Mouse (Mus musculus) macrophage (primary cell): Measurements from ENCODE around the gene Nrbp1. TPM values are rescaled to one million over a fixed set of nuclear protein-coding genes. Genes with fewer than 3 reads are reported as not detected.

Source experiments
- H3K27ac ChIP-seq: fragments of 350-480 bp; formaldehyde crosslinking; 2 replicates; pipeline ENCODE4 v1.9.0; 2021
- H3K36me3 ChIP-seq: fragments of 350-480 bp; formaldehyde crosslinking; 2 replicates; pipeline ENCODE4 v1.9.0; 2021; ENCODE audit errors: inconsistent target
- H3K4me3 ChIP-seq: fragments of 350-480 bp; formaldehyde crosslinking; 2 replicates; pipeline ENCODE4 v1.9.0; 2021; ENCODE audit errors: inconsistent target
- H3K79me2 ChIP-seq: fragments of 350-480 bp; formaldehyde crosslinking; 2 replicates; pipeline ENCODE4 v1.9.0; 2021; ENCODE audit errors: inconsistent target
- whole genome bisulfite sequencing: methylation state at CpG from one replicate; pipeline ENCODE4 v1.1.7; 2026; ENCODE audit warnings: inconsistent platforms; ENCODE audit not compliant: missing documents; 5-methylcytosine and 5-hydroxymethylcytosine counted together
- polyA plus RNA-seq: library from polyadenylated mRNA; stranded (reverse); fragments of 250-400 nt; gene quantifications from 3 replicates; pipeline ENCODE4 v1.2.4, GENCODE M21; 2018; ENCODE audit warnings: inconsistent platforms

Nrbp1 gene
- polyA plus RNA-seq, 1 experiment from 2014 or later: 96.8 TPM

GRCm38 (mm10) chr5:31267686-31268085 lies 27.0 kb downstream of the Nrbp1 start:
- H3K36me3 ChIP-seq: peaks cover 49% of the 10 kb centered on the region; the same call in 1 of the 2 replicates
- no peaks in the 10 kb centered on the region for H3K79me2 ChIP-seq
- no peak overlapping the region for H3K27ac ChIP-seq
- no peak overlapping the region for H3K4me3 ChIP-seq
- WGBS: 61% methylated on average over 6 of the region's 6 CpGs

- WGBS: 88% methylated on average over 6 of the region's 6 CpGs
- H3K4me3 ChIP-seq: no peak overlapping the region
- H3K36me3 ChIP-seq: 0 out of 2 replicates have a peak, but pooled peaks cover 32% of the 10 kb centered on the region
- H3K27ac ChIP-seq: no peak overlapping the region
- no peaks in the 10 kb centered on the region for H3K79me2 ChIP-seq
Observed at GRCm38 (mm10) chr5:31273018-31273417, 32.4 kb downstream of the Nrbp1 start.

GRCm38 (mm10) chr5:31279245-31279988 lies 38.8 kb downstream of the Nrbp1 start:
- WGBS: 44% methylated on average over 20 of the region's 20 CpGs
- H3K27ac ChIP-seq: no peak overlapping the region
- H3K36me3 ChIP-seq: peaks cover 57% of the 10 kb centered on the region
- H3K4me3 ChIP-seq: no peak overlapping the region
- no peaks in the 10 kb centered on the region for H3K79me2 ChIP-seq

DNA sequence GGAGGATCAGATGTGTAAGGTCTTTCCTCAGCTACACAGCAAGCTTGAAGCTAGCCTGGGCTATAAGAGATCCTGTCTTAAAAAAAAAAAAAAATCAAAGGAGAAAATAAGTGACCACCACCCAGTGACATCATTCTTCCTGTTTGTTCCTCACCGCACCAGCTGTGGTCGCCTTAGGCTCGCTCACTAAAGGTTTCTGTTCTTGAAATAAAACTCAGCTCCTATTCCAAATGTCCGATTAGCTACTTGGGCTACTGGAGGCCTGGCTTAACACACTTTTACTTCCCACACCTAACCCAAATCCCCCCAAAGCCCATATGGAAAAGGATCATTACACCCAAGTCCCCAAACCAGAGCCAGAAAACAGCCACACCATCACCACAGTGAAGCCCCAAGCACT lies 47.6 kb downstream of the Nrbp1 start:
- no peak overlapping the region for H3K4me3 ChIP-seq
- no peaks in the 10 kb centered on the region for H3K79me2 ChIP-seq
- 5% methylated on average over 4 of the region's 4 CpGs for WGBS
- H3K36me3 ChIP-seq: peaks cover 32% of the 10 kb centered on the region
- H3K27ac ChIP-seq: peak overlapping the region; percentile 51

GRCm38 (mm10) chr5:31288655-31289054 lies 48.0 kb downstream of the Nrbp1 start:
- Histone ChIP-seq H3K36me3 (peaks cover 27% of the 10 kb centered on the region), H3K27ac (peak overlapping the region; percentile 51), H3K79me2 (no peaks in the 10 kb centered on the region), H3K4me3 (no peak overlapping the region)
- 49% methylated on average over 3 of the region's 3 CpGs for WGBS

GRCm38 (mm10) chr5:31289626-31290230 lies 49.1 kb downstream of the Nrbp1 start:
- H3K4me3 ChIP-seq: peak overlapping the region; percentile 68; the same call in 1 of the 2 replicates
- H3K79me2 ChIP-seq: no peaks in the 10 kb centered on the region
- H3K27ac ChIP-seq: peak overlapping the region; percentile 51
- peaks cover 21% of the 10 kb centered on the region; the same call in 1 of the 2 replicates for H3K36me3 ChIP-seq
- 75% methylated on average over 3 of the region's 3 CpGs for WGBS

DNA sequence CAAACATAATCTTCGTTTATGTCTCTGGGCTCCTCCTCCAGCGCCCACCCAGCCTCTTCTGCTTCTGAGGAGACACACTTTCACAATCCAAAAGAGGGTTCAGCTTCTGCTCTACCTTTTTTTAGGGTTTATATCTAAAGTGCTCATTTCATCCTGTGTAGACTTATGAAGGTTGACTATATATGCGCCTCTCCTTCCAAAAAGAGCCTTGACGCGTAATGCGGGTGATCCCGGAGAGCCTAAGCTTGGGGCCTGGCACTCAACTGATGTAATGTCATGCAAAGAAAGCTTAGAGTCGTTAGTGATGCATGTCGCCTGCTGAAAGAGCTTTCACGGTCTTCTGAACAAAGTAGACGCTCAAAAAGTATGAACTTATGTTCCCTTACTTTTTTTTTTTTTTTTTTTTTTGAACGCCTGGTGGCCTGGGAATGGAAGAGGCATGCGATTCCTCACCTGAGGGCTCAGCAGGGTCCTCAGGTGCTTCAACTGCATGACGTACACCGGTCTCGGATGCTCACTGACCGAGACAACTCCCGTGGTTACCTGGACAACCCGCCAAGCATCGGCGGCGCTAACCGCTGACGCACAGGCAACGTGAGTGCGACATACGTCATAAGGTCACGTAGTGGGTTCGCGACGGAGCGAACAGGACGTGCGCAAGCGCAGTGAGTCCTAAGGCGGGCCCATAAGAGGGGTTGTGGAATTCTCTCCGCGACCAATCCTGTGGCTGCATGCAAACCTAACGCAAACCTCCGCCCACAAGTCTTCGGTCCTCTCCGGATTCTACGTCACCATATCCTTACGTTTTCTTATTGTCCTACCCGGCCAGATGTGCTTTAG lies 50.1 kb downstream of the Nrbp1 start, which contains the start of gene Ift172:
TSS of gene Ift172 (minus strand) at position 596 of the 840 bp plus-strand sequence.
- no peaks in the 10 kb centered on the region for H3K79me2 ChIP-seq
- H3K27ac ChIP-seq: peak within 1 kb of the TSS; percentile 51
- H3K4me3 ChIP-seq: peak within 1 kb of the TSS; percentile 68
- WGBS: 2% methylated on average over 45 of the region's 45 CpGs
- H3K36me3 ChIP-seq: peaks cover 11% of the 10 kb centered on the region; the same call in 1 of the 2 replicates

DNA sequence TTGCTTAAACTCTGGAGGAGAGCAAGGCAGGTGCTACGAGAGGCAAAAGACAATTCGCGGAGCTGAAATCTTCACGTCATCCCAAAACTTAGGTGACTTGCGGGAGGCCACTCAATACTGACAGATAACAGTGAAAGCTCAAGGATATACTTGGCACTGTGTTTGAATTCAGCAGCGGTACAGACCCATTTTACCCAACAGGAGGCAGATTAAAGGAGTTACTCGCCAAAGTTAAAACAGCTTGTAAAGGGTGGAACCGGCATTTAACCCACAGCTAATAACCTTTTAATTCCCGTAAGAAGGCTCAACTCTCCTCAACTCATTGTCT lies 50.7 kb downstream of the Nrbp1 start:
- Histone ChIP-seq H3K27ac (peak overlapping the region; percentile 51), H3K36me3 (peaks cover 6% of the 10 kb centered on the region; the same call in 1 of the 2 replicates), H3K79me2 (no peaks in the 10 kb centered on the region), H3K4me3 (peak overlapping the region; percentile 68)
- 5% methylated on average over 9 of the region's 9 CpGs for WGBS

DNA sequence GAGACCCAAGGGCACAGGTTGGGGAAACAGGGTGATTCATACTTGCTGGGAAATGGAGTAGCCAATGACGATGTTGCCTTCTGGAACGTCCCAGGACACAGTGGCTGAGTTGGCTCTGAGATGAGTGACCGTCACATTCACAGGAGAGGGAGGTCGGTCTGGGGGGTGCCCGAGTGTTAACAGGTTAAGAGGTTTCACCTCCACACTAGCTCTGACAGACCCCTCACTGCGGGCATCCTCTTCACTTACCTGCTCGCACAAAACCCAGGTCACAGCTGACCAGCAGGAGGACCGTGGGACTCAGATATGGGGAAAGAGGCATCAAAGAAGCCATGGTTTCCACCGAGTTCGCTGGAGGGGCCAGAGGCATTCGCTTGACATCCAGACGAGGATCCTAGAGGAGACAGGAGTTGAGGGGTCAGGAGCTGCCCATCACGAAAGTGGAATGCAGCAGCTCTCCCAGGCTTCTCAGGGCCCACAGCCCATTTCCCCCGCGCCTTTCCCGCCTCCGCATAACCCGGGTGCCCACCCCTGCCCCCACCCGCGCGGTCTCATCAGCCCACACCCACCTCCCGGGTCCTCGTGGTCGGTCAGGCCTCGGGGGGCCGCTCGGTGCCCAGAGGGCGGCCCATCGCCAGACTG lies 54.4 kb downstream of the Nrbp1 start:
- no peaks in the 10 kb centered on the region for H3K79me2 ChIP-seq
- no peaks in the 10 kb centered on the region for H3K36me3 ChIP-seq
- H3K4me3 ChIP-seq: no peak overlapping the region
- 37% methylated on average over 20 of the region's 29 CpGs for WGBS
- H3K27ac ChIP-seq: no peak overlapping the region

GRCm38 (mm10) chr5:31295606-31296141 lies 55.0 kb downstream of the Nrbp1 start, which contains the start of gene Fndc4:
TSS of gene Fndc4 (minus strand) at chr5:31296080.
- no peaks in the 10 kb centered on the region for H3K79me2 ChIP-seq
- no peaks in the 10 kb centered on the region for H3K36me3 ChIP-seq
- under 1% methylated on average over 46 of the region's 46 CpGs for WGBS
- H3K4me3 ChIP-seq: no peak within 1 kb of the TSS
- no peak within 1 kb of the TSS for H3K27ac ChIP-seq

GRCm38 (mm10) chr5:31297047-31297757 lies 56.5 kb downstream of the Nrbp1 start, which contains the start of gene Gckr:
TSS of gene Gckr (plus strand) at chr5:31297443.
- Histone ChIP-seq H3K79me2 (no peaks in the 10 kb centered on the region), H3K27ac (no peak within 1 kb of the TSS), H3K36me3 (no peaks in the 10 kb centered on the region), H3K4me3 (no peak within 1 kb of the TSS)
- 88% methylated on average over 13 of the region's 13 CpGs for WGBS

DNA sequence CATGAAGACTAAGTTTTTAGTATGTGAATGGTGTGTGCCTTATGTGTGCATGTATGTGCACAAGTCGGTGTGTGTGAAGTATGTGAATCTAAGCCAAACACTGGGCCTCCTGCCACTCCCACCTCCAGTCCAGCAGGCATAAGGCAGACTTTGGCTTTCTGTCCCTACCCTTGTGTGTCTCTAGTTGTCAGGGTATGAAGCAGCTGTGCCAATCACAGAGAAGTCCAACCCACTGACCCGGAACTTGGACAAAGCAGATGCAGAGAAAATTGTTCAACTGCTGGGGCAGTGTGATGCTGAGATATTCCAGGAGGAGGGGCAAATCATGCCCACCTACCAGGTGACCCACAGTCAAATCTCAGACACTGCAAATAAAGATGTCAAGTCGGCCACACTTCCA lies 57.3 kb downstream of the Nrbp1 start:
- Histone ChIP-seq H3K27ac (no peak overlapping the region), H3K4me3 (no peak overlapping the region)
- WGBS: 89% methylated on average over 3 of the region's 3 CpGs

DNA sequence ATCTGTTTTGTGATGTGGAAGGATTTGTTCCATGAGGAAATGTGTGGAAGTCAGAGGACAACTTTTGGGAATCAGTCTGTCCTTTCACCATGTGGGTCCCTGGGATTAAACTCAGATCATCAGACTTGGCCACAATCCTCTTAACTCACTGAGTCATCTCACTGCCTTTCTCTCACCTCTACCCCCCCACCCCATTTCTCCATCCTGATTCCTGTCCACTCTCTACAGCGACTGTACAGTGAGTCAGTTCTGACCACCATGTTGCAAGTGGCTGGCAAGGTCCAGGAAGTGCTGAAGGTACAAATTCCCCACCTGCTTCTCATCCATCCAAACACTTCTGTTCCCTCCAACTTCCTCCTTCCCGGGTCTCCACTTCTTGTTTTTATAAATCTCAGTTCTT lies 57.8 kb downstream of the Nrbp1 start:
- 10% methylated on average over 2 of the region's 2 CpGs for WGBS
- H3K79me2 ChIP-seq: no peaks in the 10 kb centered on the region
- no peak overlapping the region for H3K27ac ChIP-seq
- no peak overlapping the region for H3K4me3 ChIP-seq
- H3K36me3 ChIP-seq: no peaks in the 10 kb centered on the region

More for the DNA sequence above, 57.3 kb downstream of the Nrbp1 start:
- H3K36me3 ChIP-seq: no peaks in the 10 kb centered on the region
- no peaks in the 10 kb centered on the region for H3K79me2 ChIP-seq
